Mouse (Mus musculus) hindbrain, embryonic 12.5 days (tissue): ENCODE data around the gene Mcm8. TPM values are rescaled to one million over a fixed set of nuclear protein-coding genes. Genes with fewer than 3 reads are reported as not detected.

Experiments used
- ATAC-seq: fragments of 200-750 bp; cut with Nextera tagmentation; 2 replicates; pipeline ENCODE4 v1.8.0; 2017; ENCODE audit warnings: moderate TSS enrichment; ENCODE audit not compliant: low FRiP score
- H3K27ac ChIP-seq: fragments of 300-500 bp; sonication (generic); 2 replicates; pipeline ENCODE4 v1.5.1; 2016; ENCODE audit warnings: mild to moderate bottlenecking
- H3K27me3 ChIP-seq: fragments of 300-500 bp; sonication (generic); 2 replicates; pipeline ENCODE4 v1.6.1; 2016; ENCODE audit warnings: mild to moderate bottlenecking
- H3K36me3 ChIP-seq: fragments of 300-500 bp; sonication (generic); 2 replicates; pipeline ENCODE4 v1.6.1; 2016; ENCODE audit warnings: mild to moderate bottlenecking
- H3K4me1 ChIP-seq: fragments of 300-500 bp; sonication (generic); 2 replicates; pipeline ENCODE4 v1.6.1; 2016
- H3K4me2 ChIP-seq: fragments of 300-500 bp; sonication (generic); replicated peaks from 2 replicates; pipeline ENCODE4 v1.6.1; 2016; ENCODE audit warnings: mild to moderate bottlenecking
- H3K4me3 ChIP-seq: fragments of 300-500 bp; sonication (generic); 2 replicates; pipeline ENCODE4 v1.5.1; 2016; ENCODE audit warnings: mild to moderate bottlenecking
- H3K9ac ChIP-seq: fragments of 300-500 bp; sonication (generic); 2 replicates; pipeline ENCODE4 v1.6.1; 2016; ENCODE audit warnings: mild to moderate bottlenecking, moderate library complexity
- H3K9me3 ChIP-seq: fragments of 300-500 bp; sonication (generic); replicated peaks from 2 replicates; pipeline ENCODE4 v1.6.1; 2016; ENCODE audit warnings: mild to moderate bottlenecking
- WGBS: fragments of 180-500 bp; shearing (Covaris S2); methylation state at CpG from one replicate; pipeline ENCODE4 v1.1.7; 2016; 5-methylcytosine and 5-hydroxymethylcytosine counted together
- polyA plus RNA-seq: library from polyadenylated mRNA; unstranded; fragments of >200 nt; fragmentation: Nextera tagmentation; extraction: Ambion mirVana; gene quantifications from 2 replicates; pipeline ENCODE4 v1.2.1, GENCODE M21; 2016

Mcm8 gene
- polyA plus RNA-seq, 1 experiment from 2014 or later: 14.3 TPM

- peaks cover 10% of the 10 kb centered on the region for H3K4me1 ChIP-seq
- no peak for ATAC-seq
- no peak overlapping the region; the same call in 1 of the 2 replicates for H3K9ac ChIP-seq
- WGBS: 96% methylated on average over 4 of the region's 4 CpGs
- peaks cover 29% of the 10 kb centered on the region for H3K36me3 ChIP-seq
- peak overlapping the region; percentile 81; the same call in 1 of the 2 replicates for H3K4me2 ChIP-seq
- no peak overlapping the region for H3K4me3 ChIP-seq
- H3K9me3 ChIP-seq: no peaks in the 10 kb centered on the region
- H3K27ac ChIP-seq: no peak overlapping the region
- H3K27me3 ChIP-seq: no peaks in the 10 kb centered on the region
Measured at GRCm38 (mm10) chr2:132848361-132848760, 32.4 kb downstream of the Mcm8 start.

- H3K27me3 ChIP-seq: no peaks in the 10 kb centered on the region
- 92% methylated on average over 6 of the region's 6 CpGs for WGBS
- H3K4me3 ChIP-seq: no peak overlapping the region
- no peak for ATAC-seq
- no peak overlapping the region for H3K27ac ChIP-seq
- no peak overlapping the region for H3K9ac ChIP-seq
- H3K4me1 ChIP-seq: peaks cover 10% of the 10 kb centered on the region
- no peak overlapping the region for H3K4me2 ChIP-seq
- H3K36me3 ChIP-seq: peaks cover 31% of the 10 kb centered on the region
- H3K9me3 ChIP-seq: no peaks in the 10 kb centered on the region
Measured at GRCm38 (mm10) chr2:132849141-132849540, 33.2 kb downstream of the Mcm8 start.

GRCm38 (mm10) chr2:132853051-132853450 lies 37.1 kb downstream of the Mcm8 start:
- no peak for ATAC-seq
- Histone ChIP-seq H3K9me3 (no peaks in the 10 kb centered on the region), H3K4me3 (no peak overlapping the region), H3K4me2 (no peak overlapping the region), H3K9ac (no peak overlapping the region), H3K4me1 (peaks cover 4% of the 10 kb centered on the region), H3K27me3 (no peaks in the 10 kb centered on the region), H3K27ac (no peak overlapping the region), H3K36me3 (peaks cover 34% of the 10 kb centered on the region)
- WGBS: 95% methylated on average over 1 of the region's 1 CpGs

GRCm38 (mm10) chr2:132856333-132856732 lies 40.4 kb downstream of the Mcm8 start:
- Histone ChIP-seq H3K36me3 (peaks cover 21% of the 10 kb centered on the region; the same call in 1 of the 2 replicates), H3K4me2 (no peak overlapping the region), H3K9me3 (no peaks in the 10 kb centered on the region), H3K4me3 (no peak overlapping the region), H3K27ac (no peak overlapping the region), H3K4me1 (no peaks in the 10 kb centered on the region), H3K27me3 (no peaks in the 10 kb centered on the region), H3K9ac (no peak overlapping the region)
- 84% methylated on average over 5 of the region's 5 CpGs for WGBS
- ATAC-seq: no peak

DNA sequence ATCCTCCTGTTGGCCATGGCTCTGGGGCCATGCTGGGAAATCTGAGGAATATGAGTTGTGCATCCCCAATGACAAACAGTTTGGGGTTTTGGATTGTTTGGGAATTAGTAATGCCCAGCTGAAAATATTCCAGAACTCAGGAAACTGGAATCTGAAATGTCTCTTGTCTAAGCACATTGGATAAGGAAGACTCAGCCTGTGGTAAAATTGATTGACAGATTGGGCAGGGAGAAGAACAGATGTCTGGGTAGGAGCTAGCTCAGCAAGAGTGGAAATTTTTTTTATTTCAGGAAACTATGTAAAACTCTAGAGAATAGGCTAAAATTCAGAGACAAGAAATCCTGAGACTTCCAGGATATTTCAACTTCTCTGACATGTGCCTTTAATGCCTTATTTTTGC lies 44.5 kb downstream of the Mcm8 start:
- no peaks in the 10 kb centered on the region for H3K9me3 ChIP-seq
- H3K27me3 ChIP-seq: no peaks in the 10 kb centered on the region
- peaks cover 9% of the 10 kb centered on the region; the same call in 1 of the 2 replicates for H3K36me3 ChIP-seq
- no peak for ATAC-seq
- no peak overlapping the region for H3K4me3 ChIP-seq
- H3K9ac ChIP-seq: no peak overlapping the region
- no peaks in the 10 kb centered on the region for H3K4me1 ChIP-seq
- no peak overlapping the region for H3K27ac ChIP-seq
- H3K4me2 ChIP-seq: no peak overlapping the region

DNA sequence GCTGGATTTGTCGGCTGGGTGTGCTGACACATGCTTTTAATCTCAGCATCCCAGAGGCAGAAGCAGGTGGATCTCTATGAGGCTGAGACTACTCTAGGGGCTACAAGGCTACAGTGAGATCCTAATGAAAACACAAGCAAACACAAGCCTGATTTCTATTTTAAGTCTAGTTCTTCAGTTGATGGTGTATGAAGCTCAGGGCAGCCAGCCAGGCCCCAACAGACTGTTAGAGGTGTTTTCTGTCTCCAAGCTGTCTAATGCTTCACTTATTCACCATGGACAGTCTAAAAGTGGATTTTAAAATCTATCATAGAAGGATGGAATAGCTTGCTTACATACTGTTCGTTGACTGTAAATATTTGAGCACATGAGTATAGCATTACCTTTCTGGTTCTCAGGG lies 45.5 kb downstream of the Mcm8 start:
- Histone ChIP-seq H3K27ac (no peak overlapping the region), H3K9me3 (no peaks in the 10 kb centered on the region), H3K36me3 (peaks cover 13% of the 10 kb centered on the region; the same call in 1 of the 2 replicates), H3K4me1 (no peaks in the 10 kb centered on the region), H3K4me3 (no peak overlapping the region), H3K9ac (no peak overlapping the region), H3K27me3 (no peaks in the 10 kb centered on the region), H3K4me2 (no peak overlapping the region)
- WGBS: 96% methylated on average over 2 of the region's 2 CpGs
- ATAC-seq: no peak

GRCm38 (mm10) chr2:132863325-132863724 lies 47.4 kb downstream of the Mcm8 start:
- no peaks in the 10 kb centered on the region for H3K9me3 ChIP-seq
- H3K4me1 ChIP-seq: no peaks in the 10 kb centered on the region
- H3K27ac ChIP-seq: no peak overlapping the region
- 94% methylated on average over 2 of the region's 2 CpGs for WGBS
- H3K27me3 ChIP-seq: no peaks in the 10 kb centered on the region
- no peak overlapping the region for H3K9ac ChIP-seq
- H3K4me2 ChIP-seq: no peak overlapping the region
- H3K4me3 ChIP-seq: no peak overlapping the region
- H3K36me3 ChIP-seq: peaks cover 21% of the 10 kb centered on the region; the same call in 1 of the 2 replicates
- ATAC-seq: no peak

DNA sequence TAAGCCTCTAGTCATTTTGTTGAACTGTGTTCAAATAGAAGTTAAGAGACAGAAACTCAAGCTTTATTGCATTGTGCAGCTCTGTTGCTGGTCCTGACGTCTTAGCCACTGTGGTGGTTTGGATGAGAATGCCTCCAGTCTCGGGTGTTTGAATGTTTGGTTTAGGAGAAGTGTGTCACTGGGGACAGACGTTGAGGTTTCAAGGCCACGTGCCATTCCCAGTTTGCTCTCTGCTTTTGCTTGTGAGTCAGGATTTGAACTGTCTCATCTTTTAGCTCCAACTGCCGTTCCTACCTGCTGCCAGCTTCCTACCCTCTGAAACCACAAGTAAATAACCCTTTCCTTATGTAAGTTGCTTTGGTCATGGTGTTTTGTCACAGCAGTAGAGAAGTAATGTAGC lies 51.6 kb downstream of the Mcm8 start:
- Histone ChIP-seq H3K36me3 (peaks cover 21% of the 10 kb centered on the region; the same call in 1 of the 2 replicates), H3K9ac (no peak overlapping the region), H3K27me3 (no peaks in the 10 kb centered on the region), H3K4me1 (no peaks in the 10 kb centered on the region), H3K27ac (no peak overlapping the region), H3K4me2 (no peak overlapping the region), H3K4me3 (no peak overlapping the region), H3K9me3 (no peaks in the 10 kb centered on the region)
- WGBS: 85% methylated on average over 5 of the region's 5 CpGs
- no peak for ATAC-seq

GRCm38 (mm10) chr2:132869682-132870081 lies 53.7 kb downstream of the Mcm8 start:
- no peak overlapping the region for H3K4me2 ChIP-seq
- 90% methylated on average over 5 of the region's 5 CpGs for WGBS
- no peak overlapping the region for H3K27ac ChIP-seq
- H3K9ac ChIP-seq: no peak overlapping the region
- H3K9me3 ChIP-seq: no peaks in the 10 kb centered on the region
- no peak for ATAC-seq
- peaks cover 16% of the 10 kb centered on the region; the same call in 1 of the 2 replicates for H3K36me3 ChIP-seq
- no peaks in the 10 kb centered on the region for H3K4me1 ChIP-seq
- H3K4me3 ChIP-seq: no peak overlapping the region
- H3K27me3 ChIP-seq: no peaks in the 10 kb centered on the region

DNA sequence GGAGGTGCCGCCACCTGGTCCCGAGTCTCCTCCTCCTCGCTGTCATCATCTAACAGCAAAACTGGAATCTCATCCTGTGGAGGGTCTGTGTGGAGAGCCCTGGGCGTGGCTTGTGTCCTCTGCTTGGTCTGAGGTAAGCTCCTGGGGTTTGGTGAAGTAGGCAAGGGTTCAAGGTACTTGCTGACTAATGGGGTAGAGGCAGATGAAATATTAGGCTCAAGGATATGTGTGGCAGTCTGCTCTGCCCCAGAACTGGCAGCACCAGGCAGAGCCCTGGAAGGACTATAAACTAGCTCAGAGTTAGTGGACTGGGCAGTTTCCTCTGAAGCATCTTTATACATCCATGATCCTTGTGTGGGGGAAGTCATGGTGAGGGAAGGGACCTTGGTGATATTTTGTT lies 54.3 kb downstream of the Mcm8 start:
- Histone ChIP-seq H3K9me3 (no peaks in the 10 kb centered on the region), H3K4me1 (no peaks in the 10 kb centered on the region), H3K36me3 (peaks cover 13% of the 10 kb centered on the region; the same call in 1 of the 2 replicates), H3K4me3 (no peak overlapping the region), H3K9ac (no peak overlapping the region), H3K4me2 (no peak overlapping the region), H3K27me3 (no peaks in the 10 kb centered on the region), H3K27ac (no peak overlapping the region)
- WGBS: 82% methylated on average over 4 of the region's 4 CpGs
- no peak for ATAC-seq

DNA sequence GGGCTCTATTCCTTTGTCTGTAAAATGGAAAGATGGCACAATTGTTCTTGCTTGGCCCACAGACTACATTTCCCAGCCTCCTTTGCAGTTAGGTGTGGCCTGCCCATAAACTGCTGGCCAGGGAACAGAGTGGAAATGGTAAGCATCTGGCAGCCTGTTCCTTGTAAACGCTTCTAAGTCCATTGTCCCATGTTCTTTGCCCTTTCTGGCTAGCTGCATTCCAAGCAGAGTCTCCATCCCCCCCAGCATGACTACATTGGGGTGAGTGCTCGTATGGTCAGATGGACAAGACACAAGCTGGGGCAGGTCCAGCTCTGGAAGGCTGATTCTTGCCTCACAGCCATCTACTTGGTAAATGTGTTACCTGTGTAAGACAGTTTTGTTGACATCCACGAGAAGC lies 55.7 kb downstream of the Mcm8 start:
- H3K27ac ChIP-seq: no peak overlapping the region
- H3K9ac ChIP-seq: no peak overlapping the region
- H3K9me3 ChIP-seq: no peaks in the 10 kb centered on the region
- H3K36me3 ChIP-seq: 0 out of 2 replicates have a peak, but pooled peaks cover 8% of the 10 kb centered on the region
- WGBS: 79% methylated on average over 3 of the region's 3 CpGs
- no peaks in the 10 kb centered on the region for H3K27me3 ChIP-seq
- H3K4me1 ChIP-seq: no peaks in the 10 kb centered on the region
- no peak for ATAC-seq
- H3K4me3 ChIP-seq: no peak overlapping the region
- no peak overlapping the region for H3K4me2 ChIP-seq

DNA sequence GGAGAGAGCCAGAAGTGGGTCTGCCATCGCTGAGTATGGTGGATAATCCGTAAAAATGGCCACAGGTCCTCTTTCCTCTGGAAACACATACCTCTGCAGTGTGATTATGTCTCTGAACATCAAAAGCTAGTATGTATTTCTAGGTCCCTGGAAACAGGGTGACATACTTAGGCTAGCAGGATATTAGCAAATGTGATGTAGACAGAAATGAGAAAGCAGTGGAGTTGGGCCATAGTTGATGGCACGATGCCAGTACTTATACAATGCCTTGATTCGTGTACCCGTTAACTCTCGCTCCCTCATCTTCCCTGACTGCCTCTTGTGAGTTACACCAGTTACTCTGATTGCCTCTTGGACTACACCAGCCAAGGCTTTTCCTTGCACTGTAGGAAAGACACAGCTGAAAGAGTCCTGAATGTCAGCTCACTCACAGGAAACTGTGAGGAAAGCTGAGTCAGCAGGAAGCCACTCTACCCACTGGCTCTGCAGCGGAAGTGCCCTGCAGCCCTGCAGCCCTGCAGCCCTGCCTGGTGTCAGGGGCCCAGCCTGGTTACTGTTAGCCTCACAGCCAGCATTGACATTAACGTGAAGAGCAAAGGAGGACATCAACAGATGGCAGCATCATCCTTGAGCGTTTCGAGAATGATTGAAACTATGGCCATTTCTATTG lies 57.9 kb downstream of the Mcm8 start:
- WGBS: 82% methylated on average over 10 of the region's 10 CpGs
- Histone ChIP-seq H3K4me2 (no peak overlapping the region), H3K27ac (no peak overlapping the region), H3K36me3 (no peaks in the 10 kb centered on the region), H3K27me3 (peaks cover 13% of the 10 kb centered on the region), H3K4me1 (peaks cover under 1% of the 10 kb centered on the region), H3K9me3 (no peaks in the 10 kb centered on the region), H3K4me3 (no peak overlapping the region), H3K9ac (no peak overlapping the region)
- ATAC-seq: no peak

DNA sequence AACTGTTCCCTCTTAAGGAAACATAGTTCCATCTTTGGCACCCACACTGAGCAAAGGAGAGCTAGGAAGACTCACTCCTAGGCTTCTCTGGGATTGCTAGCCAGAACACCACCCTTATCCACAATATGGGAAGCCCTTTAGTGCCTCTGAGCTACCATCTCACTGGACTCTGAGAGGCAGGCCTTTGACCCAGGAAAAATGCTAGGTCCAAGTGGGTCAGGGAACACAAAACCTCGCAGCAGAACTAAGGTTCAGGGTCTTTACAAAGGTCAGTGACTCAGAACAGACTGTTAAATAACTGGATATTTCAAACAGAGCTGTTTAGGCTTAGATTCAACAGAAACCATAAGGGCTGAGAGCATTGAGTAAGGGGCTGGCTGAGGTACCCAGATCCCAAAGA lies 61.0 kb downstream of the Mcm8 start:
- WGBS: 63% methylated on average over 1 of the region's 1 CpGs
- Histone ChIP-seq H3K9me3 (no peaks in the 10 kb centered on the region), H3K4me3 (no peak overlapping the region), H3K27me3 (peaks cover 42% of the 10 kb centered on the region), H3K27ac (no peak overlapping the region), H3K4me1 (peaks cover 23% of the 10 kb centered on the region), H3K4me2 (no peak overlapping the region), H3K9ac (no peak overlapping the region), H3K36me3 (no peaks in the 10 kb centered on the region)
- ATAC-seq: no peak
